Mouse (Mus musculus) megakaryocyte-erythroid progenitor cell, adult 5-6 weeks (primary cell): ENCODE measurements around the gene Gm20683. TPM values are rescaled to one million over a fixed set of nuclear protein-coding genes. Genes with fewer than 3 reads are reported as not detected.
A peak's percentile ranks its signal among the peaks of the same experiment; 100 is the strongest.

Source experiments
- ATAC-seq: replicated peaks from 2 replicates; pipeline ENCODE4 v1.8.0; 2016; ENCODE audit warnings: mild to moderate bottlenecking, inconsistent platforms; ENCODE audit not compliant: severe bottlenecking, poor library complexity, low FRiP score, low TSS enrichment
- total RNA-seq, 2 experiments: library from RNA; stranded (forward) in 1 of 2; stranded (reverse) in 1 of 2; fragments of 200-1000, 215-1000 nt in 1 of 2; fragments of >200 nt in 1 of 2; fragmentation: Nextera tagmentation in 1 of 2; gene quantifications; 2 replicates each; pipeline ENCODE4 v1.2.3; 2014 to 2017

The Gm20683 gene
- 1.7 and 6.4 TPM in 2 replicates for total RNA-seq (2014; fragmentation: Nextera tagmentation)
- total RNA-seq (2017): not detected in 2 replicates

GRCm38 (mm10) chr17:25841117-25841880, at the start of gene Gm20683:
Gene Gm20683 (minus strand): TSS chr17:25841763.
- ATAC-seq: no peak

GRCm38 (mm10) chr17:25888837-25889236, 47.3 kb upstream of the Gm20683 start:
- ATAC-seq: no peak

- no peak for ATAC-seq
These were observed 45.9 kb upstream of the Gm20683 start for GRCm38 (mm10) chr17:25887467-25887866.

- no peak for ATAC-seq
These were observed 45.2 kb upstream of the Gm20683 start for GRCm38 (mm10) chr17:25886806-25887205.

- ATAC-seq: peak; percentile 54
These were observed 44.1 kb upstream of the Gm20683 start for GRCm38 (mm10) chr17:25885636-25886035.

GRCm38 (mm10) chr17:25883824-25884223, 42.3 kb upstream of the Gm20683 start:
- ATAC-seq: no peak

- no peak for ATAC-seq
These were observed 41.7 kb upstream of the Gm20683 start for GRCm38 (mm10) chr17:25883268-25883667.

- ATAC-seq: peak; percentile 43; the same call in 1 of the 2 replicates
These were observed 40.7 kb upstream of the Gm20683 start for GRCm38 (mm10) chr17:25882306-25882705.

GRCm38 (mm10) chr17:25881691-25882090, 40.1 kb upstream of the Gm20683 start:
- ATAC-seq: no peak

- no peak for ATAC-seq
These were observed 39.5 kb upstream of the Gm20683 start for GRCm38 (mm10) chr17:25880913-25881641.

- no peak for ATAC-seq
These were observed 38.8 kb upstream of the Gm20683 start, which contains the start of gene Wfikkn1 for GRCm38 (mm10) chr17:25880196-25880910. Gene Wfikkn1 (minus strand): TSS chr17:25880858.

GRCm38 (mm10) chr17:25879750-25880149, 38.2 kb upstream of the Gm20683 start:
- no peak for ATAC-seq

- ATAC-seq: no peak
These were observed 37.7 kb upstream of the Gm20683 start for GRCm38 (mm10) chr17:25879261-25879660.

GRCm38 (mm10) chr17:25878611-25879180, 37.1 kb upstream of the Gm20683 start:
- ATAC-seq: no peak

GRCm38 (mm10) chr17:25877741-25878610, 36.4 kb upstream of the Gm20683 start:
- no peak for ATAC-seq

GRCm38 (mm10) chr17:25877025-25877424, 35.5 kb upstream of the Gm20683 start:
- no peak for ATAC-seq

- no peak for ATAC-seq
These were observed 34.9 kb upstream of the Gm20683 start for GRCm38 (mm10) chr17:25876347-25876915.
